Mouse (Mus musculus): ENCODE measurements around the gene Cdk6. TPM values are rescaled to one million over a fixed set of nuclear protein-coding genes. Genes with fewer than 3 reads are reported as not detected.
"Not testable (repeated sequence)": the region's sequence is repeated elsewhere in the genome, so short reads cannot be mapped to it uniquely, and the experiment has no call there.

Cdk6 gene
- total and polyA plus RNA-seq, 3 experiments = 40.4 to 171 (median 50.8) TPM

GRCm38 (mm10) chr5:3453946-3454345 is 112.7 kb downstream of the Cdk6 start:
- H3K4me3 ChIP-seq (replicated peaks in 1 of 3; ENCODE audit: low read depth in 2 of 3, low read length in 2 of 3, poor library complexity in 1 of 3); H3K36me3 ChIP-seq (replicated peaks in 1 of 2; ENCODE audit: control insufficient read depth in 1 of 2, insufficient read depth in 1 of 2, low read length in 1 of 2); H3K27me3 ChIP-seq (replicated peaks); DNase-seq (ENCODE audit: extremely low read depth); H3K9ac ChIP-seq (ENCODE audit: insufficient read depth, low read depth); H3K4me2 ChIP-seq (ENCODE audit: insufficient read depth, low read depth, poor library complexity, severe bottlenecking); in situ Hi-C loops (cut with MboI; ENCODE audit: low pct_ligation_motif_present, low pct_unique_long_range_greater_than_20kb, low sequenced_read_pairs); H3K9me3 ChIP-seq (replicated peaks; ENCODE audit: low read length); H3K4me1 ChIP-seq (ENCODE audit: control insufficient read depth in 1 of 2, insufficient read depth in 2 of 2); H3K27ac ChIP-seq (ENCODE audit: insufficient read depth, low read depth); dilution Hi-C loops (cut with MboI; ENCODE audit: extremely low pct_ligation_motif_present, extremely low pct_unique_long_range_greater_than_20kb, low sequenced_read_pairs): not testable (repeated sequence)
- H3K79me2 ChIP-seq (replicated peaks; ENCODE audit: control insufficient read depth, extremely low read depth, insufficient read depth, poor library complexity, severe bottlenecking) = peaks cover 24% of the 10 kb centered on the region

DNA sequence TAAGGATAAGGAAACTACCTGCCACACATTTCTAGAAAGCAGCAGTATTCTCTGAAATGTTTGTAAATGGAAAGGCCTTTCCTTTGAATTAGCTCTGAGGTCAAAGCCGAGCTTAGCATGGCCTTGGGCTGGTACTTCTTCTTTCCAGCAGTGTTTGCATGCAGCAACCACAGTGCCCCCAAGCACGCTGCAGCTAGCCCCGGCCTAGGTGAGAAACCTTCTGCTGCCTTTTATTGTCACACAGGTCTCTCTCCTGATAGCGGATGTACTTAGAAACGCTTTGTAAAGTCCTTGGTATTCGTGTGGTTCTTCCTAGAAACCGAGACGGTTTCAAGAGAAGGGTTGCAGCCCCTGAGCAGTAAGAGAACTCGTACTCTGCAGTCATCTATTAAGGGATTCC is 119.6 kb downstream of the Cdk6 start:
- H3K79me2 ChIP-seq (replicated peaks; ENCODE audit: control insufficient read depth, extremely low read depth, insufficient read depth, poor library complexity, severe bottlenecking) = peaks cover 57% of the 10 kb centered on the region
- H3K27ac ChIP-seq (ENCODE audit: insufficient read depth, low read depth) = peak overlapping the region; percentile 83
- H3K9me3 ChIP-seq (replicated peaks; ENCODE audit: low read length) = no peaks in the 10 kb centered on the region
- peak; percentile 73 for DNase-seq (ENCODE audit: extremely low read depth)
- TF ChIP-seq ELF1 (IDR thresholded peaks at IDR 0.05; ENCODE audit: low read depth, low read length) (no peak), RCOR1 (conservative IDR thresholded peaks at IDR 0.05; ENCODE audit: low read depth, low read length) (no peak), UBTF (IDR thresholded peaks at IDR 0.05; ENCODE audit: low read depth, low read length) (no peak), CHD1 (IDR thresholded peaks at IDR 0.05; ENCODE audit: low read depth, low read length) (no peak), ZC3H11A (IDR thresholded peaks at IDR 0.05; ENCODE audit: low read depth, low read length) (no peak), ETS1 (conservative IDR thresholded peaks at IDR 0.05; ENCODE audit: low read depth, low read length) (peak; percentile 24; the same call in 1 of the 2 replicates), POLR2A (IDR thresholded peaks at IDR 0.05; ENCODE audit: low read depth, low read length) (no peak), ZMIZ1 (IDR thresholded peaks at IDR 0.05; ENCODE audit: low read depth, low read length) (no peak), MAZ (IDR thresholded peaks at IDR 0.05; ENCODE audit: low read depth, low read length) (no peak), HCFC1 (IDR thresholded peaks at IDR 0.05; ENCODE audit: low read depth, low read length) (no peak), EP300 (IDR thresholded peaks at IDR 0.05; ENCODE audit: low read length) (no peak; the same call in 1 of the 2 replicates), RAD21 (IDR thresholded peaks at IDR 0.05; ENCODE audit: low read depth, low read length) (no peak), TCF12 (IDR thresholded peaks at IDR 0.05; ENCODE audit: low read depth, low read length) (0 out of 2 replicates have a peak, but pooled peaks have one; percentile 4), PAX5 (IDR thresholded peaks at IDR 0.05; ENCODE audit: low read length) (no peak), NRF1 (IDR thresholded peaks at IDR 0.05; ENCODE audit: low read depth, low read length) (no peak), MEF2A (IDR thresholded peaks at IDR 0.05; ENCODE audit: borderline replicate concordance, low read depth, low read length) (peak; percentile 63; the same call in 1 of the 2 replicates), JUN (IDR thresholded peaks at IDR 0.05; ENCODE audit: insufficient read depth, low read depth, low read length) (no peak), USF2 (conservative IDR thresholded peaks at IDR 0.05; ENCODE audit: low read depth, low read length) (no peak), JUND (conservative IDR thresholded peaks at IDR 0.05; ENCODE audit: low read depth, low read length) (no peak), BHLHE40 (IDR thresholded peaks at IDR 0.05; ENCODE audit: low read depth, low read length) (peak; percentile 47), POLR2AphosphoS2 (IDR thresholded peaks at IDR 0.05; ENCODE audit: low read depth, low read length) (no peak), KAT2A (IDR thresholded peaks at IDR 0.05; ENCODE audit: insufficient replicate concordance, low read length) (no peak), GABPA (IDR thresholded peaks at IDR 0.05; ENCODE audit: insufficient replicate concordance, low read depth, low read length) (no peak), E2F4 (IDR thresholded peaks at IDR 0.05; ENCODE audit: insufficient replicate concordance, low read depth, low read length) (no peak), IRF4 (IDR thresholded peaks at IDR 0.05; ENCODE audit: low read depth, low read length) (peak; percentile 33; the same call in 1 of the 2 replicates), USF1 (IDR thresholded peaks at IDR 0.05; ENCODE audit: low read depth, low read length) (no peak), MAX (IDR thresholded peaks at IDR 0.05; ENCODE audit: low read length) (no peak; the same call in 1 of the 2 replicates), CHD2 (IDR thresholded peaks at IDR 0.05; ENCODE audit: low read length) (no peak; the same call in 1 of the 2 replicates), MXI1 (IDR thresholded peaks at IDR 0.05; ENCODE audit: low read depth, low read length) (no peak; the same call in 1 of the 2 replicates), MYC (IDR thresholded peaks at IDR 0.05; ENCODE audit: low read depth, low read length) (no peak), SIN3A (IDR thresholded peaks at IDR 0.05; ENCODE audit: low read length) (no peak)
- no peaks in the 10 kb centered on the region for H3K27me3 ChIP-seq (replicated peaks)
- in situ Hi-C loops (cut with MboI; ENCODE audit: low pct_ligation_motif_present, low pct_unique_long_range_greater_than_20kb, low sequenced_read_pairs) (no loop called here), dilution Hi-C loops (cut with MboI; ENCODE audit: extremely low pct_ligation_motif_present, extremely low pct_unique_long_range_greater_than_20kb, low sequenced_read_pairs) (no loop called here)
- peaks cover 36 to 68% of the 10 kb centered on the region in 2 experiments for H3K4me1 ChIP-seq (ENCODE audit: control insufficient read depth in 1 of 2, insufficient read depth in 2 of 2)
- H3K36me3 ChIP-seq (replicated peaks in 1 of 2; ENCODE audit: control insufficient read depth in 1 of 2, insufficient read depth in 1 of 2, low read length in 1 of 2) = peaks cover 17 to 41% of the 10 kb centered on the region in 2 experiments
- H3K4me2 ChIP-seq (ENCODE audit: insufficient read depth, low read depth, poor library complexity, severe bottlenecking) = peak overlapping the region; percentile 54; the same call in 1 of the 2 replicates
- no peak overlapping the region; the same call in 1 of the 2 replicates for H3K9ac ChIP-seq (ENCODE audit: insufficient read depth, low read depth)
- no peak overlapping the region for H3K4me3 ChIP-seq (replicated peaks in 1 of 3; ENCODE audit: low read depth in 2 of 3, low read length in 2 of 3, poor library complexity in 1 of 3)

Measured in CH12.LX (cell line).